Mouse (Mus musculus) embryonic facial prominence, embryonic 14.5 days (tissue): ENCODE measurements around the gene Chdh. TPM values are rescaled to one million over a fixed set of nuclear protein-coding genes. Genes with fewer than 3 reads are reported as not detected.
A peak's percentile ranks its signal among the peaks of the same experiment; 100 is the strongest.

Experiments
- ATAC-seq: fragments of 200-750 bp; cut with Nextera tagmentation; 2 replicates; pipeline ENCODE4 v1.8.0; 2017; ENCODE audit warnings: low read depth, moderate number of reproducible peaks, moderate TSS enrichment
- DNase-seq: peaks from one replicate; pipeline ENCODE4 v3.0.0-alpha.2; 2015; ENCODE audit warnings: low spot score
- H3K27ac ChIP-seq: fragments of 300-500 bp; sonication (generic); replicated peaks from 2 replicates; pipeline ENCODE4 v1.5.1; 2014; ENCODE audit warnings: low read depth, mild to moderate bottlenecking, low read length, moderate library complexity
- H3K27me3 ChIP-seq: fragments of 300-500 bp; sonication (generic); replicated peaks from 2 replicates; pipeline ENCODE4 v1.6.1; 2014; ENCODE audit warnings: low read length; ENCODE audit not compliant: control insufficient read depth, insufficient read depth
- H3K36me3 ChIP-seq: fragments of 300-500 bp; sonication (generic); 2 replicates; pipeline ENCODE4 v1.6.1; 2014; ENCODE audit warnings: low read length, mixed read lengths; ENCODE audit not compliant: control insufficient read depth, insufficient read depth
- H3K4me1 ChIP-seq: fragments of 300-500 bp; sonication (generic); 2 replicates; pipeline ENCODE4 v1.6.1; 2014; ENCODE audit warnings: antibody characterized with exemption, low read length; ENCODE audit not compliant: control insufficient read depth, insufficient read depth
- H3K4me2 ChIP-seq: fragments of 300-500 bp; sonication (generic); 2 replicates; pipeline ENCODE4 v1.6.1; 2014; ENCODE audit warnings: low read depth, mild to moderate bottlenecking, low read length, moderate library complexity, mixed read lengths
- H3K4me3 ChIP-seq: fragments of 300-500 bp; sonication (generic); 2 replicates; pipeline ENCODE4 v1.5.1; 2014; ENCODE audit warnings: low read depth, mild to moderate bottlenecking, low read length
- H3K9ac ChIP-seq: fragments of 300-500 bp; sonication (generic); 2 replicates; pipeline ENCODE4 v1.6.1; 2014; ENCODE audit warnings: low read depth, mild to moderate bottlenecking, low read length, moderate library complexity, mixed read lengths
- H3K9me3 ChIP-seq: fragments of 300-500 bp; sonication (generic); 2 replicates; pipeline ENCODE4 v1.6.1; 2016; ENCODE audit warnings: low read length; ENCODE audit not compliant: control insufficient read depth
- WGBS: fragments of 180-500 bp; shearing (Covaris S2); extraction: QIAGEN DNeasy Blood & Tissue Kit; methylation state at CpG from one replicate; pipeline ENCODE4 v1.1.7; 2014; 5-methylcytosine and 5-hydroxymethylcytosine counted together
- polyA plus RNA-seq: library from polyadenylated mRNA; unstranded; fragments of >200 nt; fragmentation: Nextera tagmentation; extraction: Ambion mirVana; gene quantifications from 2 replicates; pipeline ENCODE4 v1.2.1, GENCODE M21; 2014

Chdh gene
- 0.70 and 1.0 TPM in 2 replicates for polyA plus RNA-seq

DNA sequence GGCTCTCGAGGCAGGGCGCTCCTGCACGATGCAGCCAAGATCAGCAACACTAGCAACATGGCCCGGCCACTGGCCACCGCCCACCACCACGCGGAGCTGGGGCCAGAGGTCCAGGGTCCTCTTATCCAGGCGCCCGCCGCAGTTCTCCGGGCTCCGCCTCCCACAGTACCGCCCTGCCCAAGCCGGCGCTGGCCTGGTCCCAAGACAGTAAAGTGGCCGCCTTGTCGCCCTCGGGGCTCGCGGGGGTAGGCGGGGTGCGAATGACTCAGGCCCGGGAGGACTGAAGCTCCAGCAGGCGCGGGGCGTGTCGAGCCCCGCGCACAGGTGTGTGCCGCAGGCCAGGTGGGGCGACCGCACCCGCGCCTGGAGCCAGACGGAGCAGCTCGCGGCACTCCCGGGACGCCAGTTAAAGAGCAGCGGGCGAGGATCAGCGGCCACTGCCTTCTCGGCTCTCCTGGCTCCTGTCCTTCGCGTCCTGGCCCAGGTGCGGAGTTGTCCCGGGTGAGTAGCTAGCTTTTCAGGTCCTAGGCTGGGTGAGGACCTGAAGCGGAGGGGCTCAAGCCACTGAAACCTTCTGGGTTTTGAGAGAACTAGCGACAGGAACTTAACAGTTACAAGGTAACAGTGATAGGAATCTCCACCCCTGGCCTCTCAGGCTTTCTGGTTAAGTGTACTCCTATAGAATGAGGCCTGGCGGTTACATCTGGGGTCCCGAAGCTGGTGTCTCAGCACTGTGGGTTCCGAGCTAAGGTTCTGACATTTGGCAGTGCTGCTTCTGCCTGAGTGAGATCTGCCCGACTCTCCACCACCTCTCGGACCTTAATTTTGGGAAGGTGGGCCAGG is at the start of gene Chdh, which contains the start of gene Il17rb:
TSS of gene Chdh (plus strand) at position 291 of the 843 bp plus-strand sequence.
TSS of gene Il17rb (minus strand) at position 164 of the 843 bp plus-strand sequence.
- H3K27ac ChIP-seq = no peak within 1 kb of the TSS; the same call in 1 of the 2 replicates
- H3K4me2 ChIP-seq = peak within 1 kb of the TSS; percentile 88
- H3K4me1 ChIP-seq = peaks cover 8% of the 10 kb centered on the region; the same call in 1 of the 2 replicates
- ATAC-seq = peak; percentile 41
- WGBS = 14% methylated on average over 38 of the region's 54 CpGs
- peak within 1 kb of the TSS; percentile 54 for H3K9ac ChIP-seq
- H3K9me3 ChIP-seq = no peaks in the 10 kb centered on the region
- peaks cover 13% of the 10 kb centered on the region; the same call in 1 of the 2 replicates for H3K27me3 ChIP-seq
- peak within 1 kb of the TSS; percentile 39 for H3K4me3 ChIP-seq
- peak; percentile 56 for DNase-seq
- H3K36me3 ChIP-seq = no peaks in the 10 kb centered on the region

DNA sequence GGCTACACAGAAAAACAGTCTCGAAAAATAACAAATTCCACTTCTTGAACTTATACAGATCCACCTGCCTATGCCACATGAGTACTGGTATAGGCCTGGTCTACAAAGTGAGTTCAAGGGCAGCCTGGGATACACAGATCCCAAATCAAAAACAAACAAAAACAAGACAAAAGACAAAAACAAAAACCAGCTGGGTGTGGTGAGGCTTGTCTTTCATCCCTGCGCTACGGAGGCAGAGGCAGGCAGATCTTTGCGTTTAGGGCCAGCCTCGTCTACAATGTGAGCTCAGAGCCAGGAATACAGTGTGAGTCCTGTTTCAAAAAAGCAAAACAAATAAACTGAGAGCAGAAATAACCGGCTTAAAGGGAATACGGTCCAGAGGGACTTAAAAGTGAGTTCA is 41.2 kb upstream of the Chdh start:
- peaks cover 27% of the 10 kb centered on the region for H3K36me3 ChIP-seq
- H3K9me3 ChIP-seq = no peaks in the 10 kb centered on the region
- peaks cover 15% of the 10 kb centered on the region for H3K4me1 ChIP-seq
- H3K4me3 ChIP-seq = peak overlapping the region; percentile 76
- ATAC-seq (no peak), DNase-seq (no peak)
- 58% methylated on average over 7 of the region's 7 CpGs for WGBS
- peak overlapping the region; percentile 65 for H3K27ac ChIP-seq
- H3K9ac ChIP-seq = peak overlapping the region; percentile 92
- peak overlapping the region; percentile 71 for H3K4me2 ChIP-seq
- no peaks in the 10 kb centered on the region for H3K27me3 ChIP-seq

DNA sequence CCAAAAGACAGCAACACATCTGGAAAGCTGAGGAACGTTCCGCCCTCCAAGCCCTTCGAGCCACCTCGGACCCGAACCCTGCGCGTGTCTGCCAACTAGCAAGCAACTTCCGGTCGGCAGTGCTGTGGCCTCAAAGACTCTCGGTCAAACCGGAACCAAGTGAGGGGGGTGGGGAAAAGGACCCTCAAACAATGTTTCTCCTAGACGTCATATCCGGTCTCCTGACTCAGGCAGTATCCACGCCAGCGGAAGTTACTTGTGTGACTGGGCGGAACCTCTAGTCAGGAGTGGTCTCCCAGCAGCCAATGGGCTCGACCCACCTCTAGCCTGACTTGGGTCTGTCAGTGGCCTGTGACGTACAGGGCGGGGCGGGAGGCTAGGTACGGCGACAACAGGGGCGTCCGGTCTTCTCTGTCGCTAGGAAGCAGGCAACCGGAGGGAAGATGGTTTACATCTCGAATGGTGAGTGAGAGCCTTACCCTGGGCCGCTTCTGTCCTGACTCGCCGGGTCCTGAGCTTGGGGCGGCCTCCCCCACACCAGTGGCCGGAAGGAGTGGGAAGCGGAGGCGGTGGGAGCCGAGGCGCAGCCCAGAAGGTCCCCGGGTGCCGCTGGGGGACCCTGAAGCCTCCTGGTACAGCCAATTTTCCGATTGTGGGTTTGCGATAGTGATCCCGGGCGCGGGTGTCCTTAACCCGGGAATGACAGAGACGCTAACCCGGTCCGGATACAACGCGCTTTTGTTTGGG is 40.6 kb upstream of the Chdh start, which contains the start of gene Selenok:
TSS of gene Selenok (plus strand) at position 234 of the 747 bp plus-strand sequence.
- peak; percentile 100 for ATAC-seq
- peaks cover 15% of the 10 kb centered on the region for H3K4me1 ChIP-seq
- H3K9me3 ChIP-seq = no peaks in the 10 kb centered on the region
- H3K36me3 ChIP-seq = peaks cover 33% of the 10 kb centered on the region
- H3K4me3 ChIP-seq = peak within 1 kb of the TSS; percentile 76
- DNase-seq = peak; percentile 100
- peak within 1 kb of the TSS; percentile 92 for H3K9ac ChIP-seq
- peak within 1 kb of the TSS; percentile 73 for H3K4me2 ChIP-seq
- peak within 1 kb of the TSS; percentile 80 for H3K27ac ChIP-seq
- WGBS = under 1% methylated on average over 39 of the region's 49 CpGs
- H3K27me3 ChIP-seq = no peaks in the 10 kb centered on the region

DNA sequence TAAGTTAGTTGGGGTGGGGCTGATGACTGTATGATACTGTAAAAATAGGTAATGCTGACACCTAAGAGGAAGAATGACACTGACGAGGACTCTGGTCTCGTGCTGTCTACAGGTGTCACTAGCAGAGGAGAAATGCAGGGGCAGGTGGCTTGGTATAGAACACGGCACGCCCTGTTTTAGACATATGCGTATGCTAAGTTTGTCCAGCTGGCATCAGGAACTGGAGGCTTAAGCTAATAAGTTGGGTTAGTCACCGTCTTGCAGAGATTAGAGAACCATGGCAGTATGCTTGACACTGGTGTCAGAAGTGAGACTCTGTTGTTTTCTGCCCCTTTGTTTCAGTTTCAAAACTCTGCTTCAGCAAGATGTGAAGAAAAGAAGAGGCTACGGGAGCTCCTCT is 37.4 kb upstream of the Chdh start:
- Histone ChIP-seq H3K9me3 (no peaks in the 10 kb centered on the region), H3K4me2 (no peak overlapping the region), H3K9ac (no peak overlapping the region), H3K27me3 (no peaks in the 10 kb centered on the region), H3K4me1 (peaks cover 15% of the 10 kb centered on the region), H3K27ac (no peak overlapping the region), H3K36me3 (peaks cover 54% of the 10 kb centered on the region), H3K4me3 (no peak overlapping the region)
- no peak for ATAC-seq
- WGBS = 94% methylated on average over 7 of the region's 7 CpGs
- DNase-seq = no peak

DNA sequence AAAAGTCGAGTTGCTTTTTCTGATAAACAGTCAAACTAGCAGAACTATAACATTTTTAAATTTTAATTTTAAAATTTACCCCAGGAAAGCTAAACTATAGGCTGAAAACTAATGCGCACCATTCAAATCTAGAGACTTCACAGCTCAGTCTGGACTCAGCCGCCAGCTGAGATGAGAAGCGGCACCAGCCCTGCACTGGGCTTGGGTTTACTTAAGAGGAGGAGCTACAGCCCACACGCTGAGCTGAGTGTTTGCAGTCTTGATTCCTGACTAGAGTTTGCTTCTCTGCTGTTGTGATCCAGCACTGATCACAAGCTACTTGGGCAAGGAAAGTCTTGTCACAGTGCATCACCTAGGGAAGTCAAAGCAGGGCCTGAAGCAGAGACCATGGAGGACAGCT is 36.8 kb upstream of the Chdh start:
- H3K36me3 ChIP-seq = peaks cover 60% of the 10 kb centered on the region

DNA sequence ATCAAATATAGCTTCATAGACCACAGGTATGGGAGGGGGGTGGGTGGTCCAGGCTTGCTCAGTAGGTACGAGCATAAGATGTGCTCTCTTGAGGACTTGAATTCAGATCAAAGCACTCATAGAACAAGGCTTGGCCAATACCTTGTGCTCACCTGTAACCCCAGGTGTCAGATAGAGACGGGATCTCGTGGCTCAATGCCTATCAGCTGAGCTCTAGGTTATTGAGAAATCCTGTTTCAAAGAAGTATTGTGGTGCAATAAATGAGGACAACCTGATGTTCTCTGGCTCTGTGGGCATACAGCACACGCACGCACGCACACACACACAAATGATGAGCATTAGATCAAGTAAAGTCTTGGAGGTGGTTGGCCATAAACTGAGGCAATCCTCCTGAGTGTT is 31.9 kb upstream of the Chdh start:
- Histone ChIP-seq H3K4me3 (no peak overlapping the region), H3K27ac (no peak overlapping the region), H3K27me3 (no peaks in the 10 kb centered on the region), H3K9me3 (peaks cover 8% of the 10 kb centered on the region), H3K9ac (no peak overlapping the region), H3K36me3 (peaks cover 62% of the 10 kb centered on the region), H3K4me2 (no peak overlapping the region), H3K4me1 (0 out of 2 replicates have a peak, but pooled peaks cover 4% of the 10 kb centered on the region)
- DNase-seq (no peak), ATAC-seq (no peak)
- 96% methylated on average over 6 of the region's 6 CpGs for WGBS

More for the DNA sequence above, 36.8 kb upstream of the Chdh start:
- 82% methylated on average over 5 of the region's 5 CpGs for WGBS
- H3K4me3 ChIP-seq = no peak overlapping the region
- DNase-seq (no peak), ATAC-seq (no peak)
- H3K27me3 ChIP-seq = no peaks in the 10 kb centered on the region
- peaks cover 15% of the 10 kb centered on the region for H3K4me1 ChIP-seq
- no peak overlapping the region for H3K4me2 ChIP-seq
- no peak overlapping the region for H3K9ac ChIP-seq
- H3K27ac ChIP-seq = no peak overlapping the region
- H3K9me3 ChIP-seq = no peaks in the 10 kb centered on the region

DNA sequence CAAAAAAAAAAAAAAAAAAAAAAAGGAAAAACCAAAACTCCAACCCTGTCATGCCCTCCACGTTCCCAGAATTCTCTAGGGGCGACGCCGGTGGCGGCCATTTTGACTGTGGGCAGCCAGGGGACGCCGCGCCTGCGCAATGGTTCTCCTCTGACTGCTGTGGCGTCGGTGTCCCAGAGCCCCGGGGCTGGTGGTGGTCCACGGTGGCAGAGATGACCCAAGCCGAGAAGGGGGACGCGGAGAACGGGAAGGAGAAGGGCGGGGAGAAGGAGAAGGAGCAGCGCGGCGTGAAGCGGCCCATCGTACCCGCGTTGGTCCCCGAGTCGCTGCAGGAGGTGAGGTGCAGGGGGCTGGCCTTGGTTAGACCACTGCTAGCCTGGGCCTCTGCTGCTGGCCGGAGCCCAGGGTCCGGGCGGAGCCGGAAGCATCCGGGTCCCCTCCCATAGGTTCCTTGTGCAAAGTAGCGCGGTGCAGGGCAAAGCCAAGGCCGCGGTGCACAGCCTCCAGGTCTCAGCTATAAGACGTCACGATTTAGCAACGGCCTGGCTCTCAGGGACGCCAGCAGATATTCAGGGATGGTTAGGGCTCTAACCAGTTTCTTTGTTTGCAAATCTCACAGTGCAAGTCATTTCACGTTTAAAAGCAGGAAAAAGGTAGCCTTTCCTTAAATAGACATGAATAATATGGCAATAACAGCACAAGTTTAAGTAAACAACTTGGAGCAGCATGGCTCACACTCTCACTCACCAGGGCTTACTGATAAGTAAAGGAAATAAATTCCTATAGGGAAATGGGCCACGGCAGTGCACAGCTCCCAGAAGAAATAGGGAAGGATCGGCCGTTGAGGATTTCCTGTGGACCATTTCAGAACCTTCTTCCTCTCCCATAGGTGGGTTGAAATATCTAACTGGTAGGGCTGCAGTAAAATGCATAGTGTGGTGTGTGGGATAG is 30.3 kb upstream of the Chdh start, which contains the start of gene Actr8:
TSS of gene Actr8 (plus strand) at position 84 of the 951 bp plus-strand sequence.
- no peaks in the 10 kb centered on the region for H3K27me3 ChIP-seq
- peaks cover 62% of the 10 kb centered on the region for H3K36me3 ChIP-seq
- H3K4me2 ChIP-seq = peak within 1 kb of the TSS; percentile 58
- WGBS = 2% methylated on average over 29 of the region's 44 CpGs
- H3K9me3 ChIP-seq = peaks cover 8% of the 10 kb centered on the region
- DNase-seq = peak; percentile 96
- H3K4me1 ChIP-seq = 0 out of 2 replicates have a peak, but pooled peaks cover 4% of the 10 kb centered on the region
- peak within 1 kb of the TSS; percentile 92 for H3K9ac ChIP-seq
- peak within 1 kb of the TSS; percentile 82 for H3K4me3 ChIP-seq
- peak; percentile 97 for ATAC-seq
- H3K27ac ChIP-seq = peak within 1 kb of the TSS; percentile 82
